Mouse (Mus musculus): ENCODE results near the gene Zglp1. TPM values are rescaled to one million over a fixed set of nuclear protein-coding genes. Genes with fewer than 3 reads are reported as not detected.

Gene Zglp1
- total and polyA plus RNA-seq, 2 experiments = 0.39 TPM; not detected in 1

DNA sequence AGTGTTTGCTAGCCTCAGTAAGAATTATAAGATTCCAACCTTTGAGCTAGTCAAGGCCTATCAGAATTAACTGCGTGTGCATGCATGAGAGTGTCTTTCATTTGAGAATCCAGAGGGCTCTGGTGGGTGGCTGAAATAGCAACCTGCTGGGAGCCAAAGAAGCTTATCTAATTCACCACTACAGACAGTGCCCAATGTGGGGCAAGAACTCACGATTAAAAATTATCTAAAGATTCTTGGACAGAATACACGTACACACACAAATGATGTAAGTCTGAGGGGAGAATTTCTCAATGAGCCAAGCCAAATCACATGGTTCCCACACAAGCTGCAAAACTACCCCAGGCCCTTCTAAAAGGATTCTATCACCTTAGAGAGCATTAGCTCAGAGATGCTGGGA lies 16.4 kb upstream of the Zglp1 start:
- Histone ChIP-seq H3K27me3 (ENCODE audit: control insufficient read depth, insufficient read depth, low read length) (no peaks in the 10 kb centered on the region), H3K79me2 (ENCODE audit: control insufficient read depth, insufficient read depth, low read length) (peaks cover 14% of the 10 kb centered on the region), H3K4me3 (ENCODE audit: insufficient read depth, low read depth, low read length) (no peak overlapping the region), H3K27ac (replicated peaks; ENCODE audit: insufficient read depth, low read depth, low read length) (peak overlapping the region; percentile 44; the same call in 1 of the 2 replicates), H3K4me1 (ENCODE audit: control insufficient read depth, insufficient read depth, low read length) (peaks cover 22% of the 10 kb centered on the region), H3K9ac (ENCODE audit: low read depth, low read length) (no peak overlapping the region), H3K36me3 (ENCODE audit: control insufficient read depth, insufficient read depth, low read length) (peaks cover 45% of the 10 kb centered on the region)
- TF ChIP-seq POLR2A (IDR thresholded peaks at IDR 0.05; ENCODE audit: extremely low read depth, insufficient read depth, low read length) (no peak), CTCF (IDR thresholded peaks at IDR 0.05; ENCODE audit: low read depth, low read length) (no peak)
- DNase-seq (ENCODE audit: extremely low read depth, low read depth, low spot score) = peak; percentile 91
- 19% methylated on average over 3 of the region's 3 CpGs for WGBS

DNA sequence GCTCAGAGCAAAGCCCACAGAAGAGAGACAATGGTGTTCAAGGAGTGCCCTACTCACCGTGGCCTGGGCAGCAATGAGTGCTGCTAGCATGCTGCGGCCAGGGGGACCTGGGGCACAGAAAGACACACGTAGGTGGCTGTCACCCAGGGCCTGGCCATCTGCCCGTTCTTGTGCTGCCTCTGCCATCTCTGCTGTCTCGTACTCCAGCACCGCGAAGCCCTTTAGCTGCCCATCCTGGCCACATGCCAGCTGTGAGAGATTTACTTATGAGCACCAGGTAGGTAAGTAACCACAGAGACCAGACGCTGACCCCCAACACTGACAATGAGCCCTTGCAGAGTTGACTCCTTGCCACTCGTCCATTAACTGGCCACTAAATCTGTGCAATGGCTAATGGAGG lies 14.2 kb upstream of the Zglp1 start:
- DNase-seq (ENCODE audit: extremely low read depth, low read depth, low spot score) = no peak
- Histone ChIP-seq H3K4me3 (ENCODE audit: insufficient read depth, low read depth, low read length) (no peak overlapping the region), H3K36me3 (ENCODE audit: control insufficient read depth, insufficient read depth, low read length) (peaks cover 40% of the 10 kb centered on the region), H3K27ac (replicated peaks; ENCODE audit: insufficient read depth, low read depth, low read length) (no peak overlapping the region; the same call in 1 of the 2 replicates), H3K27me3 (ENCODE audit: control insufficient read depth, insufficient read depth, low read length) (no peaks in the 10 kb centered on the region), H3K4me1 (ENCODE audit: control insufficient read depth, insufficient read depth, low read length) (peaks cover 22% of the 10 kb centered on the region), H3K79me2 (ENCODE audit: control insufficient read depth, insufficient read depth, low read length) (no peaks in the 10 kb centered on the region; the same call in 1 of the 2 replicates), H3K9ac (ENCODE audit: low read depth, low read length) (no peak overlapping the region)
- TF ChIP-seq CTCF (IDR thresholded peaks at IDR 0.05; ENCODE audit: low read depth, low read length) = no peak
- TF ChIP-seq POLR2A (IDR thresholded peaks at IDR 0.05; ENCODE audit: extremely low read depth, insufficient read depth, low read length) = no peak
- WGBS = 25% methylated on average over 9 of the region's 9 CpGs

DNA sequence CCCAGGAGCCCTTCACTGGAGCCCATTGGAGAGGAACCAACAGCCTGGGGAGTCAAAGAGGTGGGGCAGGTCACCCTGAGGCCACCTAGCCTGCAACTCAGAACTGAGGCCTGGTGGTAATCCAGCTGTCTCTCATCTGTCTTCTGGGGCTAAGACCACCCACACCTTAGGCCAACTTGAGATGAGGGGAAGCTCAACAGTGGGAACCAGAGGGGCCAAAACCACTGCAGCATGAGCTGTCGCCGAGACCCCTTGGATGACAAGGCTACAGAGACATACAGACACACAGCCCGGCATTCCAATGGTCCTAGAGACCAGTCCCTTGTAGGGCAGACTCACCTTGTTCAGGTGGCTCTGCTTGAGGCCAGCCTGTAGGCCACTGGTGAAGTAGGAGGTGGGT lies 8.7 kb upstream of the Zglp1 start:
- H3K4me1 ChIP-seq (ENCODE audit: control insufficient read depth, insufficient read depth, low read length) = peaks cover 7% of the 10 kb centered on the region
- 90% methylated on average over 3 of the region's 3 CpGs for WGBS
- no peak for DNase-seq (ENCODE audit: extremely low read depth, low read depth, low spot score)
- H3K36me3 ChIP-seq (ENCODE audit: control insufficient read depth, insufficient read depth, low read length) = peaks cover 21% of the 10 kb centered on the region
- no peak overlapping the region for H3K4me3 ChIP-seq (ENCODE audit: insufficient read depth, low read depth, low read length)
- H3K9ac ChIP-seq (ENCODE audit: low read depth, low read length) = no peak overlapping the region
- TF ChIP-seq CTCF (IDR thresholded peaks at IDR 0.05; ENCODE audit: low read depth, low read length) (no peak), POLR2A (IDR thresholded peaks at IDR 0.05; ENCODE audit: extremely low read depth, insufficient read depth, low read length) (no peak)
- H3K79me2 ChIP-seq (ENCODE audit: control insufficient read depth, insufficient read depth, low read length) = 0 out of 2 replicates have a peak, but pooled peaks cover 4% of the 10 kb centered on the region
- H3K27me3 ChIP-seq (ENCODE audit: control insufficient read depth, insufficient read depth, low read length) = no peaks in the 10 kb centered on the region
- no peak overlapping the region for H3K27ac ChIP-seq (replicated peaks; ENCODE audit: insufficient read depth, low read depth, low read length)

DNA sequence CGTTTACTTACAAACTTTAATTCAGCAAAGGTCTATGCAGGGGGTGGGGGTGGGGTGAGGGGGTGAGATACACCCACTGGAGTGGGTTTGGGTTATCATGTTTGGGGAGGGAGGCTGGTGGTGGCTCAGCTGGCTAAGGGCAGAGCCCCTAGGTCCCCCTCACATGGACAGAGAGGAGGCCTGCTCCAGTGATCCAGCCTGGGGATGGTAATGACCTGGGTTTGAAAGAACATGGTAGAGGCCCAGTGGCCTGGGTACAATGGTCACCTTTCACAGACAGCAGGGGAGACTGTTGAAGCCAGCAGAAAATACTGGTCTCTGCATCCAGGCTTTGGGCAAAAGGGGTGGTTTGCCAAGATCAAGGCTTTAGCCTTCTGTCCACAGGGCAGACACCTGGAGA lies 7.3 kb upstream of the Zglp1 start:
- WGBS = 82% methylated on average over 1 of the region's 1 CpGs
- no peaks in the 10 kb centered on the region for H3K27me3 ChIP-seq (ENCODE audit: control insufficient read depth, insufficient read depth, low read length)
- H3K4me3 ChIP-seq (ENCODE audit: insufficient read depth, low read depth, low read length) = no peak overlapping the region
- peaks cover 7% of the 10 kb centered on the region for H3K4me1 ChIP-seq (ENCODE audit: control insufficient read depth, insufficient read depth, low read length)
- TF ChIP-seq CTCF (IDR thresholded peaks at IDR 0.05; ENCODE audit: low read depth, low read length) (no peak), POLR2A (IDR thresholded peaks at IDR 0.05; ENCODE audit: extremely low read depth, insufficient read depth, low read length) (no peak)
- H3K36me3 ChIP-seq (ENCODE audit: control insufficient read depth, insufficient read depth, low read length) = peaks cover 13% of the 10 kb centered on the region
- 0 out of 2 replicates have a peak, but pooled peaks cover 4% of the 10 kb centered on the region for H3K79me2 ChIP-seq (ENCODE audit: control insufficient read depth, insufficient read depth, low read length)
- DNase-seq (ENCODE audit: extremely low read depth, low read depth, low spot score) = no peak
- H3K9ac ChIP-seq (ENCODE audit: low read depth, low read length) = no peak overlapping the region
- no peak overlapping the region for H3K27ac ChIP-seq (replicated peaks; ENCODE audit: insufficient read depth, low read depth, low read length)

DNA sequence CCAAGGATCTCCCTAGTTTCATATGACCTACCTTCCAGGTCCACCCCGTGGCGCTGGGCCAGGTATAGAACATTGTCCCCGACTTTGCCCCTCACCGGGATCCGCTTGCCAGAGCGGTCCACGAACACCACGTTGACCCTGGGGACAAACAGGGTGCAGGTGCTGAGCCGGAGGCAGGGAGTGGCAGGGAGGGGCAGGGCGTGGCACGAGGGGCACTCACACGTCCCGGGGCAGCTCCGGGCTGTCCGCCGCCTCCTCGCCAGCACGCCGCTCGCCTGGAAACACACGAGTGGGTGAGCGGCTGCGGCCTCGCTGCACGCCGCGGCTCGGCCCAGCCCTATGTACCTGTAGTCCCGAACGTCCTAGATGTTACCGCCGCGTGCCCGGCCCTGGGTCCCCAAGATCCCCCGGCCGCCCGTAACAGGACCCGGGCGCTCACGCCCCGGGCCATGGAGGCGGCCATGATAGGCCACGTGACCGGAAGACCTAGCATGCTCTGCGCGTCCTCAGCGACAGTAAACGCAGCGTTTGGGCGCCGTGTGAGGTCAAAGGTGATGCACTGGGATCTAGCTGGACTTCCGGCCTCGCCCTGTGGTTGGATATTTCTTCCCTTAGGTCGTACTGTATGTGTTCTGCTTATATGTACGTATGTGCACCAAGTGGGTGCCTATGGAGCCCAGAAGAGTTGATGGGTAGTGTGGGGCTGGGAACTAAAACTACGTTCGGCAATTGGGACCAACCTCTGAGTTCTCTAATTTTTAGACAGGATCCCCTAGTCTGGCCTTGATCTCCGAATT lies 6.3 kb upstream of the Zglp1 start, which contains the start of the genes Gm49373 and Fdx1l:
TSS of gene Gm49373 (minus strand) at position 53 of the 797 bp plus-strand sequence.
TSS of gene Fdx1l (minus strand) at position 571 of the 797 bp plus-strand sequence.
- Histone ChIP-seq H3K9ac (ENCODE audit: low read depth, low read length) (peak within 1 kb of the TSS; percentile 89), H3K36me3 (ENCODE audit: control insufficient read depth, insufficient read depth, low read length) (peaks cover 5% of the 10 kb centered on the region; the same call in 1 of the 2 replicates), H3K27me3 (ENCODE audit: control insufficient read depth, insufficient read depth, low read length) (no peaks in the 10 kb centered on the region), H3K79me2 (ENCODE audit: control insufficient read depth, insufficient read depth, low read length) (0 out of 2 replicates have a peak, but pooled peaks cover 4% of the 10 kb centered on the region), H3K4me3 (ENCODE audit: insufficient read depth, low read depth, low read length) (peak within 1 kb of the TSS; percentile 88), H3K27ac (replicated peaks; ENCODE audit: insufficient read depth, low read depth, low read length) (peak within 1 kb of the TSS; percentile 43), H3K4me1 (ENCODE audit: control insufficient read depth, insufficient read depth, low read length) (peaks cover 7% of the 10 kb centered on the region)
- WGBS = 2% methylated on average over 58 of the region's 58 CpGs
- TF ChIP-seq POLR2A (IDR thresholded peaks at IDR 0.05; ENCODE audit: extremely low read depth, insufficient read depth, low read length) = 0 out of 2 replicates have a peak, but pooled peaks have one; percentile 54
- TF ChIP-seq CTCF (IDR thresholded peaks at IDR 0.05; ENCODE audit: low read depth, low read length) = no peak
- DNase-seq (ENCODE audit: extremely low read depth, low read depth, low spot score) = peak; percentile 84
